Mouse (Mus musculus) embryonic facial prominence, embryonic 13.5 days (tissue): ENCODE data around the gene Ect2. TPM values are rescaled to one million over a fixed set of nuclear protein-coding genes. Genes with fewer than 3 reads are reported as not detected.

Source experiments
- ATAC-seq: fragments of 200-750 bp; cut with Nextera tagmentation; 2 replicates; pipeline ENCODE4 v1.8.0; 2017; ENCODE audit warnings: low read depth; ENCODE audit not compliant: insufficient number of reproducible peaks, insufficient read depth, low FRiP score, low TSS enrichment
- H3K27ac ChIP-seq: fragments of 300-500 bp; sonication (generic); 2 replicates; pipeline ENCODE4 v1.5.1; 2015; ENCODE audit warnings: moderate library complexity, mild to moderate bottlenecking, inconsistent platforms
- H3K27me3 ChIP-seq: fragments of 300-500 bp; sonication (generic); 2 replicates; pipeline ENCODE4 v1.6.1; 2015; ENCODE audit warnings: mild to moderate bottlenecking, inconsistent platforms
- H3K36me3 ChIP-seq: fragments of 300-500 bp; sonication (generic); 2 replicates; pipeline ENCODE4 v1.6.1; 2015; ENCODE audit warnings: mild to moderate bottlenecking, inconsistent platforms
- H3K4me1 ChIP-seq: fragments of 300-500 bp; sonication (generic); 2 replicates; pipeline ENCODE4 v1.6.1; 2015; ENCODE audit warnings: inconsistent platforms
- H3K4me2 ChIP-seq: fragments of 300-500 bp; sonication (generic); 2 replicates; pipeline ENCODE4 v1.6.1; 2015; ENCODE audit warnings: moderate library complexity, mild to moderate bottlenecking, inconsistent platforms
- H3K4me3 ChIP-seq: fragments of 300-500 bp; sonication (generic); 2 replicates; pipeline ENCODE4 v1.5.1; 2015; ENCODE audit warnings: mild to moderate bottlenecking, inconsistent platforms
- H3K9ac ChIP-seq: fragments of 300-500 bp; sonication (generic); 2 replicates; pipeline ENCODE4 v1.6.1; 2015; ENCODE audit warnings: mild to moderate bottlenecking, inconsistent platforms
- H3K9me3 ChIP-seq: fragments of 300-500 bp; sonication (generic); 2 replicates; pipeline ENCODE4 v1.6.1; 2016; ENCODE audit warnings: inconsistent platforms
- WGBS: fragments of 180-500 bp; shearing (Covaris S2); methylation state at CpG from one replicate; pipeline ENCODE4 v1.1.7; 2015; ENCODE audit warnings: mixed read lengths; 5-methylcytosine and 5-hydroxymethylcytosine counted together
- polyA plus RNA-seq: library from polyadenylated mRNA; unstranded; fragments of >200 nt; fragmentation: Nextera tagmentation; extraction: Ambion mirVana; gene quantifications from 2 replicates; pipeline ENCODE4 v1.2.1, GENCODE M21; 2015

Gene Ect2
- polyA plus RNA-seq, 1 experiment from 2014 or later: 47.5 TPM

- Histone ChIP-seq H3K27me3 (0 out of 2 replicates have a peak, but pooled peaks cover 3% of the 10 kb centered on the region), H3K9me3 (no peaks in the 10 kb centered on the region), H3K4me2 (no peak overlapping the region), H3K27ac (no peak overlapping the region), H3K36me3 (no peaks in the 10 kb centered on the region), H3K4me3 (no peak overlapping the region), H3K4me1 (peaks cover 6% of the 10 kb centered on the region), H3K9ac (no peak overlapping the region)
- no peak for ATAC-seq
- WGBS: 39% methylated on average over 1 of the region's 1 CpGs
Observed at GRCm38 (mm10) chr3:27188386-27188785, 34.7 kb upstream of the Ect2 start.

GRCm38 (mm10) chr3:27183601-27184175 lies 30.0 kb upstream of the Ect2 start:
- Histone ChIP-seq H3K9ac (peak overlapping the region; percentile 77), H3K9me3 (no peaks in the 10 kb centered on the region), H3K27ac (no peak overlapping the region), H3K4me3 (peak overlapping the region; percentile 67), H3K36me3 (no peaks in the 10 kb centered on the region), H3K27me3 (peaks cover 3% of the 10 kb centered on the region; the same call in 1 of the 2 replicates), H3K4me1 (peaks cover 11% of the 10 kb centered on the region), H3K4me2 (peak overlapping the region; percentile 99)
- ATAC-seq: no peak
- WGBS: 11% methylated on average over 19 of the region's 19 CpGs

GRCm38 (mm10) chr3:27182733-27183600 lies 29.3 kb upstream of the Ect2 start, which contains the start of gene Nceh1:
TSS of gene Nceh1 (plus strand) at chr3:27182965.
- H3K9me3 ChIP-seq: no peaks in the 10 kb centered on the region
- under 1% methylated on average over 54 of the region's 54 CpGs for WGBS
- H3K4me1 ChIP-seq: peaks cover 11% of the 10 kb centered on the region
- H3K27ac ChIP-seq: no peak within 1 kb of the TSS
- peak within 1 kb of the TSS; percentile 67 for H3K4me3 ChIP-seq
- peak within 1 kb of the TSS; percentile 77 for H3K9ac ChIP-seq
- peaks cover 3% of the 10 kb centered on the region; the same call in 1 of the 2 replicates for H3K27me3 ChIP-seq
- peak; percentile 92 for ATAC-seq
- peak within 1 kb of the TSS; percentile 99 for H3K4me2 ChIP-seq
- H3K36me3 ChIP-seq: no peaks in the 10 kb centered on the region

- no peaks in the 10 kb centered on the region for H3K9me3 ChIP-seq
- H3K9ac ChIP-seq: no peak overlapping the region
- H3K36me3 ChIP-seq: no peaks in the 10 kb centered on the region
- no peak overlapping the region for H3K27ac ChIP-seq
- peaks cover 11% of the 10 kb centered on the region for H3K4me1 ChIP-seq
- WGBS: 74% methylated on average over 8 of the region's 8 CpGs
- no peak overlapping the region for H3K4me2 ChIP-seq
- peaks cover 3% of the 10 kb centered on the region; the same call in 1 of the 2 replicates for H3K27me3 ChIP-seq
- no peak overlapping the region for H3K4me3 ChIP-seq
- no peak for ATAC-seq
Observed at GRCm38 (mm10) chr3:27179711-27180110, 26.0 kb upstream of the Ect2 start.

- Histone ChIP-seq H3K4me2 (no peak overlapping the region), H3K27ac (no peak overlapping the region), H3K9me3 (no peaks in the 10 kb centered on the region), H3K36me3 (no peaks in the 10 kb centered on the region), H3K27me3 (no peaks in the 10 kb centered on the region), H3K9ac (no peak overlapping the region), H3K4me3 (no peak overlapping the region), H3K4me1 (no peaks in the 10 kb centered on the region)
- WGBS: 62% methylated on average over 1 of the region's 1 CpGs
- no peak for ATAC-seq
Observed at GRCm38 (mm10) chr3:27170257-27170656, 16.6 kb upstream of the Ect2 start.

- Histone ChIP-seq H3K4me3 (no peak overlapping the region), H3K36me3 (no peaks in the 10 kb centered on the region), H3K4me1 (no peaks in the 10 kb centered on the region), H3K4me2 (no peak overlapping the region), H3K9me3 (no peaks in the 10 kb centered on the region), H3K9ac (no peak overlapping the region), H3K27ac (no peak overlapping the region), H3K27me3 (no peaks in the 10 kb centered on the region)
- 83% methylated on average over 3 of the region's 3 CpGs for WGBS
- no peak for ATAC-seq
Observed at GRCm38 (mm10) chr3:27165481-27166065, 11.9 kb upstream of the Ect2 start.

GRCm38 (mm10) chr3:27162410-27162804 lies 8.7 kb upstream of the Ect2 start:
- 0 out of 2 replicates have a peak, but pooled peaks cover 4% of the 10 kb centered on the region for H3K4me1 ChIP-seq
- WGBS: 74% methylated on average over 2 of the region's 2 CpGs
- H3K4me2 ChIP-seq: no peak overlapping the region
- no peak overlapping the region for H3K27ac ChIP-seq
- no peak overlapping the region for H3K4me3 ChIP-seq
- H3K27me3 ChIP-seq: no peaks in the 10 kb centered on the region
- H3K36me3 ChIP-seq: no peaks in the 10 kb centered on the region
- no peak overlapping the region for H3K9ac ChIP-seq
- ATAC-seq: no peak
- H3K9me3 ChIP-seq: no peaks in the 10 kb centered on the region

GRCm38 (mm10) chr3:27161645-27162409 lies 8.1 kb upstream of the Ect2 start:
- no peak overlapping the region for H3K4me3 ChIP-seq
- H3K27me3 ChIP-seq: no peaks in the 10 kb centered on the region
- no peak for ATAC-seq
- H3K27ac ChIP-seq: no peak overlapping the region
- 0 out of 2 replicates have a peak, but pooled peaks cover 4% of the 10 kb centered on the region for H3K4me1 ChIP-seq
- 86% methylated on average over 6 of the region's 6 CpGs for WGBS
- no peak overlapping the region for H3K9ac ChIP-seq
- no peaks in the 10 kb centered on the region for H3K9me3 ChIP-seq
- no peaks in the 10 kb centered on the region for H3K36me3 ChIP-seq
- H3K4me2 ChIP-seq: no peak overlapping the region

- H3K27ac ChIP-seq: no peak overlapping the region
- H3K4me2 ChIP-seq: no peak overlapping the region
- H3K4me3 ChIP-seq: no peak overlapping the region
- H3K36me3 ChIP-seq: no peaks in the 10 kb centered on the region
- H3K9ac ChIP-seq: peak overlapping the region; percentile 52; the same call in 1 of the 2 replicates
- WGBS: 25% methylated on average over 4 of the region's 4 CpGs
- peaks cover 20% of the 10 kb centered on the region for H3K4me1 ChIP-seq
- no peaks in the 10 kb centered on the region for H3K27me3 ChIP-seq
- H3K9me3 ChIP-seq: no peaks in the 10 kb centered on the region
- ATAC-seq: no peak
Observed at GRCm38 (mm10) chr3:27158910-27159309, 5.2 kb upstream of the Ect2 start.

- no peak for ATAC-seq
- 57% methylated on average over 3 of the region's 3 CpGs for WGBS
Observed at GRCm38 (mm10) chr3:27156594-27156949, 2.9 kb upstream of the Ect2 start.

GRCm38 (mm10) chr3:27155856-27156593 lies 2.3 kb upstream of the Ect2 start:
- H3K4me3 ChIP-seq: no peak overlapping the region
- H3K9me3 ChIP-seq: no peaks in the 10 kb centered on the region
- no peak overlapping the region for H3K27ac ChIP-seq
- H3K27me3 ChIP-seq: no peaks in the 10 kb centered on the region
- 69% methylated on average over 9 of the region's 9 CpGs for WGBS
- ATAC-seq: no peak
- H3K9ac ChIP-seq: no peak overlapping the region
- H3K36me3 ChIP-seq: no peaks in the 10 kb centered on the region
- peaks cover 32% of the 10 kb centered on the region for H3K4me1 ChIP-seq
- no peak overlapping the region for H3K4me2 ChIP-seq

More at GRCm38 (mm10) chr3:27156594-27156949, 2.9 kb upstream of the Ect2 start:
- peaks cover 29% of the 10 kb centered on the region for H3K4me1 ChIP-seq
- H3K9me3 ChIP-seq: no peaks in the 10 kb centered on the region
- no peaks in the 10 kb centered on the region for H3K27me3 ChIP-seq
- H3K4me2 ChIP-seq: no peak overlapping the region
- H3K4me3 ChIP-seq: no peak overlapping the region
- H3K27ac ChIP-seq: no peak overlapping the region
- no peaks in the 10 kb centered on the region for H3K36me3 ChIP-seq
- H3K9ac ChIP-seq: no peak overlapping the region
